Mouse (Mus musculus) neural tube, embryonic 11.5 days (tissue): Measurements from ENCODE around the gene Rrp12. TPM values are rescaled to one million over a fixed set of nuclear protein-coding genes. Genes with fewer than 3 reads are reported as not detected.
"Not testable (repeated sequence)": the region's sequence is repeated elsewhere in the genome, so short reads cannot be mapped to it uniquely, and the experiment has no call there.

Experiments used
- ATAC-seq: fragments of 200-750 bp; cut with Nextera tagmentation; 2 replicates; pipeline ENCODE4 v1.8.0; 2017; ENCODE audit warnings: moderate number of reproducible peaks, mild to moderate bottlenecking, moderate TSS enrichment, moderate library complexity; ENCODE audit not compliant: insufficient read depth, low FRiP score, low TSS enrichment
- DNase-seq: peaks from one replicate; pipeline ENCODE4 v3.0.0-alpha.2; 2015; ENCODE audit warnings: low spot score
- H3K27ac ChIP-seq: fragments of 300-500 bp; sonication (generic); 2 replicates; pipeline ENCODE4 v1.5.1; 2014; ENCODE audit warnings: low read depth, mild to moderate bottlenecking, low read length
- H3K27me3 ChIP-seq: fragments of 300-500 bp; sonication (generic); 2 replicates; pipeline ENCODE4 v1.6.1; 2014; ENCODE audit warnings: mild to moderate bottlenecking, low read length, mixed read lengths; ENCODE audit not compliant: control insufficient read depth, insufficient read depth
- H3K36me3 ChIP-seq: fragments of 300-500 bp; sonication (generic); 2 replicates; pipeline ENCODE4 v1.6.1; 2014; ENCODE audit warnings: mild to moderate bottlenecking, low read length, moderate library complexity, mixed read lengths; ENCODE audit not compliant: control insufficient read depth, insufficient read depth
- H3K4me1 ChIP-seq: fragments of 300-500 bp; sonication (generic); 2 replicates; pipeline ENCODE4 v1.6.1; 2014; ENCODE audit warnings: low read length, mixed read lengths; ENCODE audit not compliant: control insufficient read depth, insufficient read depth
- H3K4me2 ChIP-seq: fragments of 300-500 bp; sonication (generic); 2 replicates; pipeline ENCODE4 v1.6.1; 2014; ENCODE audit warnings: low read depth, mild to moderate bottlenecking, moderate library complexity
- H3K4me3 ChIP-seq: fragments of 300-500 bp; sonication (generic); 2 replicates; pipeline ENCODE4 v1.5.1; 2014; ENCODE audit warnings: low read depth, low read length
- H3K9ac ChIP-seq: fragments of 300-500 bp; sonication (generic); 2 replicates; pipeline ENCODE4 v1.6.1; 2014; ENCODE audit warnings: mild to moderate bottlenecking, low read length
- H3K9me3 ChIP-seq: fragments of 300-500 bp; sonication (generic); 2 replicates; pipeline ENCODE4 v1.6.1; 2016; ENCODE audit warnings: low read length; ENCODE audit not compliant: control insufficient read depth
- WGBS: fragments of 180-500 bp; shearing (Covaris S2); extraction: QIAGEN DNeasy Blood & Tissue Kit; methylation state at CpG from one replicate; pipeline ENCODE4 v1.1.7; 2014; 5-methylcytosine and 5-hydroxymethylcytosine counted together
- polyA plus RNA-seq: library from polyadenylated mRNA; unstranded; fragments of >200 nt; fragmentation: Nextera tagmentation; extraction: Ambion mirVana; gene quantifications from 2 replicates; pipeline ENCODE4 v1.2.1, GENCODE M21; 2014

The Rrp12 gene
- polyA plus RNA-seq, 1 experiment from 2014 or later: 20.2 TPM

- Histone ChIP-seq H3K4me3 (peak overlapping the region; percentile 74), H3K4me1 (peaks cover 6% of the 10 kb centered on the region; the same call in 1 of the 2 replicates), H3K36me3 (no peaks in the 10 kb centered on the region), H3K27ac (no peak overlapping the region), H3K9me3 (no peaks in the 10 kb centered on the region), H3K27me3 (no peaks in the 10 kb centered on the region), H3K4me2 (peak overlapping the region; percentile 67), H3K9ac (peak overlapping the region; percentile 3; the same call in 1 of the 2 replicates)
- DNase-seq (no peak), ATAC-seq (0 out of 2 replicates have a peak, but pooled peaks have one; percentile 13)
- 19% methylated on average over 18 of the region's 18 CpGs for WGBS
Measured at GRCm38 (mm10) chr19:41896319-41896711, 342 bp upstream of the Rrp12 start.

DNA sequence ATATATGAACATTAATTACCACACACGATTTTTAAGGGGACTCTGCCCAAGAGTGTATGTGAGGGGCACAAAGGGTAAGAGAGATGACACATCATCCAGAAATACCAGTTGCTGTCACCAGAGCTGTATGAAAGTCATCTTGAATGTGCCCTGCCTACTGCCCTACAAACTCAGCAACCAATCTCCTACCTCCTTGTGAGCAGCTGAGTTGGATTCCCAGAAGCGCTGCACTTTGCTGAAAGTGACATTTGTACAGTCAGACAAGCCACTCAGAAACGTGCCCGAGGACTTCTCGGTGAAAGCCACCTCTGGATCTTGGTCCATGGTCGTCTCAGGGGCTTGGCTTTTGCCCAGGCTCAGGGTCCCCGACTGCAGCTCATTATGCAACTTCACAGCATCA lies 1.0 kb downstream of the Rrp12 start:
- peaks cover 4% of the 10 kb centered on the region for H3K36me3 ChIP-seq
- H3K27ac ChIP-seq: no peak overlapping the region
- no peaks in the 10 kb centered on the region for H3K9me3 ChIP-seq
- no peaks in the 10 kb centered on the region for H3K27me3 ChIP-seq
- peaks cover 6% of the 10 kb centered on the region; the same call in 1 of the 2 replicates for H3K4me1 ChIP-seq
- peak overlapping the region; percentile 67 for H3K4me2 ChIP-seq
- H3K4me3 ChIP-seq: peak overlapping the region; percentile 74
- H3K9ac ChIP-seq: 0 out of 2 replicates have a peak overlapping the region, but pooled peaks have one; percentile 24
- WGBS: 53% methylated on average over 7 of the region's 7 CpGs
- no peak for DNase-seq
- no peak for ATAC-seq

DNA sequence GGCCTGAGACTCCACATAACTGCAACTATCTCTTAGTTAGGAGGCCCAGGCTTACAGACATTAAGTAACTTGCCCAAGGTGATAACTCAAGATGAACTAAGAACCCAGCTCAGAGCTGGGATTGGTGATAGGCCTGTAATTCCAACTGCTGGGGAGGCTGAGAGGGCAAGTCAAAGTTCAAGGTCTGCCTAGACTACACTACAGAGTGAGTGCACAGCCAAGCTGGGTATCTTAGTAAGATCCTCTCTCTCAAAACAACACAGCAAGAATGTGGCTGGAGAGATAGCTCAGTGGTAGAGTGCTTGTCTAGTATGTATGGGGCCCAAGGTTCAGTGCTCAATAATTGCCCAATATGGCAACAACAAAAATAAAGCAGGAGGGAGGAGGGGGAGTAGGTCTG lies 7.8 kb downstream of the Rrp12 start:
- Histone ChIP-seq H3K9ac (no peak overlapping the region), H3K4me2 (no peak overlapping the region), H3K4me1 (no peaks in the 10 kb centered on the region), H3K36me3 (peaks cover 12% of the 10 kb centered on the region), H3K4me3 (no peak overlapping the region), H3K9me3 (no peaks in the 10 kb centered on the region), H3K27me3 (no peaks in the 10 kb centered on the region), H3K27ac (no peak overlapping the region)
- no peak for ATAC-seq
- no peak for DNase-seq

DNA sequence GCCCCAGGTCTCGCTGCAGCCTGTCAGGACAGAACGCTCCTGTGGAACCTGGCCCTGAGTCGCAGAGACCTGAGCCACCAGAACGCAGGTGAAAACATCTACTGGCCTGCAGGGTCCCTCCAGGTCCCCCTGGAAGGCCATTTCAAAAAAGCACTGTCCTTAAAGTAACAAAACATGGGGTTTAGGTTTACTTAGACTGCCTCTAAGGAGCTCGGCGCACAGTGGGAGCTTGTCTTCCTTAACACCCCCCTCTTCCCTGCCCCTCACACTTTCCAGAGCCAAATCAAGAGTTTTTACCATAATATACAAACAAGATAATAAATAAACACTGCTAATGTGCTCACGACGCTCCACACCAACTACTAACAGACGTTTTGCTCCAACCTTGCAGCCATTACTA lies 12.1 kb downstream of the Rrp12 start:
- no peaks in the 10 kb centered on the region for H3K4me1 ChIP-seq
- no peak overlapping the region for H3K9ac ChIP-seq
- H3K9me3 ChIP-seq: no peaks in the 10 kb centered on the region
- no peak overlapping the region for H3K4me2 ChIP-seq
- H3K36me3 ChIP-seq: peaks cover 9% of the 10 kb centered on the region
- WGBS: 95% methylated on average over 9 of the region's 9 CpGs
- DNase-seq (no peak), ATAC-seq (no peak)
- H3K27me3 ChIP-seq: no peaks in the 10 kb centered on the region
- no peak overlapping the region for H3K4me3 ChIP-seq
- H3K27ac ChIP-seq: no peak overlapping the region

DNA sequence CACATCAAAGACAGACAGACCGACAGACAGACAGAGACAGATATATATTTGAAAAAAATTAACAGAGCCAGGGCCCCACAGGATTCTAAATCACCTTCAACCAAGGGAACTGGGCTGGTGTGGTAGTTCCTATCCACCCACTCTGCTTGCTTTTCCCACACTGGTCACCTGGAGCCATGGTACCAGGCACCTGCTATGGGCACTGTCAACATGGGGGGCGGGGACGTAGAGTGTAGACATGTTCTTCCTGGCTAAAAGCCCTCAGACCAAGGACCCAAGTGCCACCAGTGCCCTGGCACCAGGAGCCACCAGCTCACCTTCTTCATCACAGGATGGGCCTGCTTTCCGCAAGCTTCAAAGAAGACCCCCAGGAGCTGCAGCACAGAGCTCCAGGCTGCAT lies 14.1 kb downstream of the Rrp12 start:
- H3K36me3 ChIP-seq: peaks cover 11% of the 10 kb centered on the region
- no peaks in the 10 kb centered on the region for H3K4me1 ChIP-seq
- no peaks in the 10 kb centered on the region for H3K9me3 ChIP-seq
- WGBS: 99% methylated on average over 4 of the region's 4 CpGs
- no peak overlapping the region for H3K4me3 ChIP-seq
- no peak overlapping the region for H3K9ac ChIP-seq
- DNase-seq: no peak
- H3K27ac ChIP-seq: no peak overlapping the region
- no peaks in the 10 kb centered on the region for H3K27me3 ChIP-seq
- no peak for ATAC-seq
- no peak overlapping the region for H3K4me2 ChIP-seq

DNA sequence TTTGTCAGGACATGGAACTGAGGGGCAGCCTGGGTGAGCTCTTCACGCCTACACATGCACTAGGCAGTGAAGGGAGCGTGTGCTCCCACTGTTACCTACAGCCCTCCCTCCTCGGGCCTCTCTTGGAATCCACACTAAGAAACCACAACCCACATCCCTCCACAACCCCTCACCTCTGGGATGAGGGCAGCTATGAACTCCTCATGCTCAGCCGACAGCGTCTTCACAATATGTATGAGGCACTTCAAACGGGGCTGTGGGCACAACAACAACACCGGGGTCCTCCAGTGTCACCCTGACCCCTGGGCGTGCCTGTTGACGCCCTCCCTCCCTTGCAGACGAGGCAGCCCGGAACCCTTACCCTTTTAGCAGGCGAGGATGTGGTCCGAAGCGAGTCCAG lies 21.6 kb downstream of the Rrp12 start:
- Histone ChIP-seq H3K9me3 (no peaks in the 10 kb centered on the region), H3K4me1 (no peaks in the 10 kb centered on the region), H3K27ac (no peak overlapping the region), H3K9ac (no peak overlapping the region), H3K4me3 (no peak overlapping the region), H3K36me3 (peaks cover 16% of the 10 kb centered on the region), H3K27me3 (no peaks in the 10 kb centered on the region), H3K4me2 (no peak overlapping the region)
- DNase-seq (no peak), ATAC-seq (no peak)
- WGBS: 91% methylated on average over 14 of the region's 14 CpGs

DNA sequence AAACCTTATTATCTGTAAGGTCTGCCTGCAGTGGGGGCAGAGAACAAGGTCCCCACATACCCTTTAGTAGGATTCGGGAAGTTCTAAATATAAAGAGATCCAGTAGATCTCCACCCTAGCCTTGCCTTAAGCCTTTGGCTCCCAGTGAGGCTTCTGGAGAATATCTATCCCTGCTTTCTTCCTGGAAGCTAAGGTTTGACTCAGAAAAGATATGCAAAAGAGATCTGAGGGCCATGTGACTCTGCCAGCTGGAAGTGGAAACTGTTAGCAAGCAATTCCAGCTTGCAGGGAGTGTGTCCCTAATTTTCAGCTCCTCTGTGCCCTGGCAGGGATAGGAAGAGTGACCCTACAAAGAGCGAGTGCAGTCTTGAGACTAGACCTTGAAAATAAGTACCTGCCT lies 23.7 kb downstream of the Rrp12 start:
- H3K4me3 ChIP-seq: no peak overlapping the region
- no peak overlapping the region for H3K27ac ChIP-seq
- WGBS: 95% methylated on average over 2 of the region's 2 CpGs
- no peaks in the 10 kb centered on the region for H3K9me3 ChIP-seq
- ATAC-seq: no peak
- no peaks in the 10 kb centered on the region for H3K27me3 ChIP-seq
- H3K9ac ChIP-seq: no peak overlapping the region
- peaks cover 13% of the 10 kb centered on the region for H3K36me3 ChIP-seq
- no peaks in the 10 kb centered on the region for H3K4me1 ChIP-seq
- DNase-seq: no peak
- H3K4me2 ChIP-seq: no peak overlapping the region

GRCm38 (mm10) chr19:41869946-41870345 lies 26.0 kb downstream of the Rrp12 start:
- not testable (repeated sequence) for H3K9ac ChIP-seq, ATAC-seq, DNase-seq, H3K27ac ChIP-seq, H3K27me3 ChIP-seq, H3K9me3 ChIP-seq, H3K4me3 ChIP-seq, H3K4me1 ChIP-seq, H3K4me2 ChIP-seq
- peaks cover 16% of the 10 kb centered on the region for H3K36me3 ChIP-seq
- WGBS: 88% methylated on average over 5 of the region's 5 CpGs

GRCm38 (mm10) chr19:41869296-41869695 lies 26.7 kb downstream of the Rrp12 start:
- no peaks in the 10 kb centered on the region for H3K27me3 ChIP-seq
- H3K36me3 ChIP-seq: peaks cover 13% of the 10 kb centered on the region
- no peak overlapping the region for H3K4me2 ChIP-seq
- DNase-seq: no peak
- H3K9ac ChIP-seq: no peak overlapping the region
- H3K4me1 ChIP-seq: no peaks in the 10 kb centered on the region
- 96% methylated on average over 5 of the region's 5 CpGs for WGBS
- no peaks in the 10 kb centered on the region for H3K9me3 ChIP-seq
- no peak overlapping the region for H3K27ac ChIP-seq
- H3K4me3 ChIP-seq: no peak overlapping the region
- ATAC-seq: no peak
